Comparison of ENCODE assay signal across 9 mouse cellular contexts in the genomic region with DNA sequence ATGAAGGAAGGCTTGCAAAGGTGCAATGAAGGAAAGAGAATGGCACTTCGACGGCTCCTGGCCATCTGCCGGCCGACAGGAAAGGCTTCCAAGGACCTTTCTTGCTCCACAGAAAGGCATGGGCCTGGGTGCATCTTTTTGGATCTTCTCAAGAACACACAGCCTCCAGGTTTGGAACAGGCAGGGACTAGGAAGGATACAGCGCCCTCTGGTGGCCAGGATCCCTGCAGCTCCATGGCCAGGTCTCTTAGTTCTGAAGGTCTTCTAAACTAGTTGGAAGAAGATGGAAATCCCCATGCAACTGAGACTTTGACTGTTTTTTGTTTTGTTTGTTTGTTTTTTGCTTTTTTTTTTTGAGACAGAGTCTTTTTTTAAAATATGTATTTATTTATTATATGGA. TPM values are rescaled to one million over a fixed set of nuclear protein-coding genes. Genes with fewer than 3 reads are reported as not detected.
DNase-seq lines count a peak whose midpoint lies in the region; ATAC-seq lines count a peak whose summit lies in the region.
"Had no signal": no experiment of that assay in that cellular context is flagged by ENCODE, and none has a peak within 500 bp of the region (broad histone marks: within the 10 kb centered on the region; RNA-seq: fewer than 3 reads in every experiment).

No protein-coding gene starts in this region.

- no peak for ATAC-seq in neural tube, embryonic 15.5 days (ENCODE audit: low FRiP score)

- DNase-seq in neural tube, embryonic 10.5 days (ENCODE audit: extremely low spot score, low spot score), result peak; percentile 95
- DNase-seq in c-Kit-negative CD71-positive TER-119-positive erythroid progenitor cells, embryonic 14.5 days (ENCODE audit: low read depth, low spot score), result peak; percentile 72
- peak; percentile 75 to 96 for DNase-seq in frontal cortex, adult 2 months (ENCODE audit: extremely low spot score in 1 of 2, low spot score in 1 of 2)
- peak; percentile 84 to 96 for DNase-seq in kidney, postnatal 25 days
- DNase-seq in lung, adult 18-20 months, result peak; percentile 80
- peak; percentile 95 for DNase-seq in right cerebral cortex, postnatal 14 days
- peak; percentile 91 for DNase-seq in urinary bladder, postnatal 25 days (ENCODE audit: low spot score)

- H3K4me1 ChIP-seq in neural tube, embryonic 15.5 days, result peaks cover 7% of the 10 kb centered on the region

- no peak overlapping the region for H3K4me2 ChIP-seq in neural tube, embryonic 15.5 days
- H3K4me2 ChIP-seq: hindbrain, embryonic 15.5 days had no signal

- H3K9me3 ChIP-seq in neural tube, embryonic 15.5 days (replicated peaks), result no peaks in the 10 kb centered on the region
- H3K9me3 ChIP-seq: hindbrain, embryonic 15.5 days had no signal

- H3K4me3 ChIP-seq in neural tube, embryonic 15.5 days (replicated peaks), result no peak overlapping the region
- H3K4me3 ChIP-seq: hindbrain, embryonic 15.5 days had no signal

- no peak overlapping the region; the same call in 1 of the 2 replicates for H3K27ac ChIP-seq in neural tube, embryonic 15.5 days (replicated peaks)
- H3K27ac ChIP-seq: hindbrain, embryonic 15.5 days had no signal

- H3K36me3 ChIP-seq in neural tube, embryonic 15.5 days, result no peaks in the 10 kb centered on the region
- H3K36me3 ChIP-seq: hindbrain, embryonic 15.5 days had no signal

- 5% methylated on average over 5 of the region's 5 CpGs for WGBS in neural tube, embryonic 15.5 days

- 0 out of 2 replicates have a peak, but pooled peaks cover 3% of the 10 kb centered on the region for H3K27me3 ChIP-seq in neural tube, embryonic 15.5 days (replicated peaks)
- H3K27me3 ChIP-seq: hindbrain, embryonic 15.5 days had no signal

- no peak overlapping the region for H3K9ac ChIP-seq in neural tube, embryonic 15.5 days (replicated peaks)
- H3K9ac ChIP-seq: hindbrain, embryonic 15.5 days had no signal

RNA-seq across cellular contexts. Expression of a gene that starts 3.5 kb away (rescaled TPM):
- 169 and 176 TPM in 2 replicates for polyA plus RNA-seq in neural tube, embryonic 15.5 days (2015; fragmentation: Nextera tagmentation; extraction: Ambion mirVana)
- 174 and 242 TPM in 2 replicates for polyA plus RNA-seq in frontal cortex, adult 2 months (2012; rRNA removed)

RNA-seq across cellular contexts. Expression of a gene that starts 12.1 kb away (rescaled TPM):
- 4.2 and 4.6 TPM in 2 replicates for polyA plus RNA-seq in neural tube, embryonic 15.5 days (2015; fragmentation: Nextera tagmentation; extraction: Ambion mirVana)
- polyA plus RNA-seq in frontal cortex, adult 2 months (2012; rRNA removed), result 14.7 and 19.6 TPM in 2 replicates

RNA-seq across cellular contexts. Expression of a gene that starts 19.5 kb away (rescaled TPM):
- 48.8 and 53.1 TPM in 2 replicates for polyA plus RNA-seq in neural tube, embryonic 15.5 days (2015; fragmentation: Nextera tagmentation; extraction: Ambion mirVana)
- polyA plus RNA-seq in frontal cortex, adult 2 months (2012; rRNA removed), result 83.9 and 92.8 TPM in 2 replicates

RNA-seq across cellular contexts. Expression of a gene that starts 29.0 kb away (rescaled TPM):
- 389 and 450 TPM in 2 replicates for polyA plus RNA-seq in neural tube, embryonic 15.5 days (2015; fragmentation: Nextera tagmentation; extraction: Ambion mirVana)
- 366 and 391 TPM in 2 replicates for polyA plus RNA-seq in frontal cortex, adult 2 months (2012; rRNA removed)

RNA-seq across cellular contexts. Expression of a gene that starts 52.9 kb away (rescaled TPM):
- polyA plus RNA-seq in neural tube, embryonic 15.5 days (2015; fragmentation: Nextera tagmentation; extraction: Ambion mirVana), result 4.2 and 5.8 TPM in 2 replicates
- polyA plus RNA-seq in frontal cortex, adult 2 months (2012; rRNA removed), result 67.1 and 81.0 TPM in 2 replicates
